Mouse (Mus musculus): Measurements from ENCODE around the gene Cmbl. TPM values are rescaled to one million over a fixed set of nuclear protein-coding genes. Genes with fewer than 3 reads are reported as not detected.

The Cmbl gene
- polyA plus RNA-seq, 2 experiments, result 5.5 to 6.8 TPM

GRCm38 (mm10) chr15:31531446-31532330 is 33.5 kb upstream of the Cmbl start:
- 6% methylated on average over 16 of the region's 16 CpGs for WGBS (ENCODE audit: insufficient replicate concordance)
- no peaks in the 10 kb centered on the region for H3K36me3 ChIP-seq (replicated peaks; ENCODE audit: control insufficient read depth, insufficient read depth, low read depth)
- H3K27me3 ChIP-seq (ENCODE audit: control insufficient read depth, insufficient read depth, low read length), result no peaks in the 10 kb centered on the region
- DNase-seq (ENCODE audit: low read depth in 3 of 3, low spot score in 3 of 3), result no peak
- H3K4me3 ChIP-seq (ENCODE audit: insufficient read depth in 1 of 2, low read depth in 2 of 2, low read length in 2 of 2), result peak overlapping the region; percentile 95 to 96
- peak overlapping the region; percentile 97 for H3K4me2 ChIP-seq (ENCODE audit: low read depth)
- TF ChIP-seq EP300 (IDR thresholded peaks at IDR 0.05; ENCODE audit: low read depth), result no peak
- TF ChIP-seq CTCF (IDR thresholded peaks at IDR 0.05; ENCODE audit: low read depth), result no peak
- H3K27ac ChIP-seq, result peak overlapping the region; percentile 90
- H3K4me1 ChIP-seq (replicated peaks; ENCODE audit: control insufficient read depth in 2 of 2, insufficient read depth in 2 of 2, low read length in 1 of 2), result peaks cover 49 to 53% of the 10 kb centered on the region in 2 experiments
- no peaks in the 10 kb centered on the region for H3K9me3 ChIP-seq (ENCODE audit: control insufficient read depth, low read length)
- H3K9ac ChIP-seq (replicated peaks), result peak overlapping the region; percentile 97
- no peak for ATAC-seq (ENCODE audit: insufficient read depth)

- Histone ChIP-seq H3K4me1 (replicated peaks; ENCODE audit: control insufficient read depth in 2 of 2, insufficient read depth in 2 of 2, low read length in 1 of 2) (peaks cover 51 to 54% of the 10 kb centered on the region in 2 experiments), H3K4me3 (ENCODE audit: insufficient read depth in 1 of 2, low read depth in 2 of 2, low read length in 2 of 2) (peak overlapping the region; percentile 95 to 96; a peak in 3 of 4 replicates), H3K27ac (peak overlapping the region; percentile 90), H3K4me2 (ENCODE audit: low read depth) (peak overlapping the region; percentile 97), H3K9me3 (ENCODE audit: control insufficient read depth, low read length) (no peaks in the 10 kb centered on the region), H3K9ac (replicated peaks) (peak overlapping the region; percentile 97), H3K27me3 (ENCODE audit: control insufficient read depth, insufficient read depth, low read length) (no peaks in the 10 kb centered on the region), H3K36me3 (replicated peaks; ENCODE audit: control insufficient read depth, insufficient read depth, low read depth) (no peaks in the 10 kb centered on the region)
- ATAC-seq (ENCODE audit: insufficient read depth) (peak; percentile 9), DNase-seq (ENCODE audit: low read depth in 3 of 3, low spot score in 3 of 3) (no peak)
- TF ChIP-seq CTCF (IDR thresholded peaks at IDR 0.05; ENCODE audit: low read depth), result no peak
- TF ChIP-seq EP300 (IDR thresholded peaks at IDR 0.05; ENCODE audit: low read depth), result no peak
- 61% methylated on average over 2 of the region's 2 CpGs for WGBS (ENCODE audit: insufficient replicate concordance)
These were observed 32.7 kb upstream of the Cmbl start for GRCm38 (mm10) chr15:31532331-31533021.

GRCm38 (mm10) chr15:31533529-31533928 is 31.7 kb upstream of the Cmbl start:
- H3K4me3 ChIP-seq (ENCODE audit: insufficient read depth in 1 of 2, low read depth in 2 of 2, low read length in 2 of 2), result no peak overlapping the region
- peak; percentile 82 for TF ChIP-seq EP300 (IDR thresholded peaks at IDR 0.05; ENCODE audit: low read depth)
- no peak for TF ChIP-seq CTCF (IDR thresholded peaks at IDR 0.05; ENCODE audit: low read depth)
- DNase-seq (ENCODE audit: low read depth in 3 of 3, low spot score in 3 of 3), result no peak
- ATAC-seq (ENCODE audit: insufficient read depth), result peak; percentile 13; the same call in 1 of the 2 replicates
- H3K27me3 ChIP-seq (ENCODE audit: control insufficient read depth, insufficient read depth, low read length), result no peaks in the 10 kb centered on the region
- peaks cover 49 to 53% of the 10 kb centered on the region in 2 experiments for H3K4me1 ChIP-seq (replicated peaks; ENCODE audit: control insufficient read depth in 2 of 2, insufficient read depth in 2 of 2, low read length in 1 of 2)
- no peaks in the 10 kb centered on the region for H3K36me3 ChIP-seq (replicated peaks; ENCODE audit: control insufficient read depth, insufficient read depth, low read depth)
- 22% methylated on average over 2 of the region's 2 CpGs for WGBS (ENCODE audit: insufficient replicate concordance)
- H3K9me3 ChIP-seq (ENCODE audit: control insufficient read depth, low read length), result no peaks in the 10 kb centered on the region
- no peak overlapping the region for H3K9ac ChIP-seq (replicated peaks)
- H3K4me2 ChIP-seq (ENCODE audit: low read depth), result peak overlapping the region; percentile 13; the same call in 1 of the 2 replicates
- peak overlapping the region; percentile 54 for H3K27ac ChIP-seq

GRCm38 (mm10) chr15:31534421-31535258 is 30.5 kb upstream of the Cmbl start:
- Histone ChIP-seq H3K4me1 (replicated peaks; ENCODE audit: control insufficient read depth in 2 of 2, insufficient read depth in 2 of 2, low read length in 1 of 2) (peaks cover 45 to 59% of the 10 kb centered on the region in 2 experiments), H3K4me2 (ENCODE audit: low read depth) (no peak overlapping the region), H3K27ac (no peak overlapping the region), H3K9ac (replicated peaks) (no peak overlapping the region), H3K4me3 (ENCODE audit: insufficient read depth in 1 of 2, low read depth in 2 of 2, low read length in 2 of 2) (no peak overlapping the region), H3K27me3 (ENCODE audit: control insufficient read depth, insufficient read depth, low read length) (no peaks in the 10 kb centered on the region), H3K36me3 (replicated peaks; ENCODE audit: control insufficient read depth, insufficient read depth, low read depth) (no peaks in the 10 kb centered on the region), H3K9me3 (ENCODE audit: control insufficient read depth, low read length) (no peaks in the 10 kb centered on the region)
- ATAC-seq (ENCODE audit: insufficient read depth) (no peak), DNase-seq (ENCODE audit: low read depth in 3 of 3, low spot score in 3 of 3) (no peak)
- TF ChIP-seq EP300 (IDR thresholded peaks at IDR 0.05; ENCODE audit: low read depth) (no peak), CTCF (IDR thresholded peaks at IDR 0.05; ENCODE audit: low read depth) (no peak)
- WGBS (ENCODE audit: insufficient replicate concordance), result 44% methylated on average over 7 of the region's 7 CpGs

All from liver, embryonic 14.5 days (tissue).